Mouse (Mus musculus): Measurements from ENCODE around the gene S1pr2.
"Not testable (repeated sequence)": the region's sequence is repeated elsewhere in the genome, so short reads cannot be mapped to it uniquely, and the experiment has no call there.

S1pr2 gene

DNA sequence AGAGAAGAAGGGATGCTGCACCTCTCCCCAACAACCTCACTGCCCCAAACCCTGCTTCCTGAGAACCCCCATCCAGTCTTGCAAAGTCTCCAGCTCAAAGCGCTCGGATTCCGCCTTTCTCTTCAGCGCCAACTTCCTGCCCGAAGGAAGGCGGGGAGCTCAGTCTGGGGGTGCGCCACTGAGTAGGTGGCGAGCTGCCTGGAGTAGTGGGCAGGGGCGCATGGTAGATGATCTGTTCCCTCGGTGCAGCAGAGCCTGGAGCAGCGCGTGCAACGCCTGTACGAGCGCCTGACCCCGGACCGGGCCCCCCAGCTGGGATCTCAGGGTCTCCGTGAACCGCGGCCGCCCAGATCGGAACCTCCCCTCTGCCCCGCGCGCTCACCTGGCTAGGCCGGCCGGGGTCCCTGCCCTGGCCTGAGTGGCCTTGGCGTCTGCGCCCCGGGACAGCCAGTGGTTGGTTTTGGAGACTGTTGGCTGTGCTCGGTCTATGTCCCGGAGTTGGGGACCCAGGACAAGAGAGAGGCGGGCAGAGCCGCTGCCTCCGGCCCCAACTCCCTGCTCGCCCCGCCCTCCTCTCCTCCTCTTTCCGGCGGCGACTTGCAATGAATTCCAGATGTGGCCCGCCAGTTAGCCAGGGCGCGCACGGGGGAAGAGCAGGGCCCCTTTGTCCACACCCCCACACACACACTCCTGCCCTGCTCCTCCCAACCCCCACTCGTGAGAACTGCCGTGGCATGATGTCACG, at the start of gene S1pr2:
TSS of gene S1pr2 (minus strand) at position 566 of the 745 bp plus-strand sequence.
- peak; percentile 88 for DNase-seq

DNA sequence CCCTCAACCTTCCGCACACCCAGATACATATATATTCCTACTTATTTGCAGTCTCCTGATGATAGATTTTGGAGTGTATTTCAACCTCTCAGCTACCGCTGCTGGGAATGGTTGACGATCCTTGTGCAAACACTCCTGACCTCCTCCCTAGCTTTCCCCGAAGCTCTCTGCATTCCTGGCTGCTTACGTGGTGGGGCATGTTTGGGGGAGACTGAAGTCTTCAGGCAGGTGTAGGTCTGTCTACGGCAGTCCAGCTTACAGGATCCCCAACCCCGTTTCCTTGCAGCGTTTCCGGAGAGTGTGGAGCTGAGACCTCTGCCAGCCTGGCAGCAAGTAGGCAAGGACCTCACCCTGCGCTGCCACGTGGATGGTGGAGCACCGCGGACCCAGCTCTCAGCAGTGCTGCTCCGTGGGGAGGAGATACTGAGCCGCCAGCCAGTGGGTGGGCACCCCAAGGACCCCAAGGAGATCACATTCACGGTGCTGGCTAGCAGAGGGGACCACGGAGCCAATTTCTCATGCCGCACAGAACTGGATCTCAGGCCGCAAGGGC, 48.8 kb upstream of the S1pr2 start:
- DNase-seq: no peak

DNA sequence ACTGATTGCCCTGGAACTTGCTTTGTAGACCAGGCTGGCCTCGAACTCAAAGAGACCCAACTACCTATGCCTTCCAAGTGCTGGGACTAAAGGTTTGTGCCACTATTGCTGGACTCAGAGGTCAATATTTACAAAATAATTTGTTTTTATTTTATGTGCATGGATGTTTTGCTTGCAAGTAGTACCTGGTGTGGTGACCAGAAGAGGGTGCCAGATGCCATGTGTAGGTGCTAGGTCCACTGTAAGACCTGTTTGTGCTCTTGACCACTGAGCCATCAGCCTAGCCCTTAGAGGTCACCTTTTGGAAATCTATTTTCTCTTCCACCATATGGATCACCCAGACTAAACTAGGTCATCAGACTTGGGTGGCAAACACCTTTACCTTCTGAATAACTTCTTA, 46.1 kb upstream of the S1pr2 start:
- DNase-seq: no peak

DNA sequence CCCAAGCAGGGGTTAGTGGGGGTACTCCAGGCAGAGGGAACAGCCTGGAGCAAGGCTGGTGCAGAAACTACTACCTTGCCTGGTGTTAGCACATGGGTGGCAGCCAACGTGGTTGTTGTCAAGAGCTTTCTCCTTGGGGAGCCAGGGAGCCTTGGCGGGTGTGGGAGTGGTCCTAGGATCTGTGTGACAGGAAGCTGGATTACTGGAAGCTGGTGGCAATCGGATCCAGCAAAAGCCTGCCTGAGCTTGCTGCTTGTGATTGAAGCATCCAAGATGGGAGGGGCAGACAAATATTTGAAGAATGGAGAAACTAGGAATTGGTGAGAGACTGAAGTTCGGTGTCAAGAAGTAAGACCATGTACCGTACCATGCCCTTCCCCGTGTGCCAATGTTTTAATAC, 45.7 kb upstream of the S1pr2 start:
- no peak for DNase-seq

DNA sequence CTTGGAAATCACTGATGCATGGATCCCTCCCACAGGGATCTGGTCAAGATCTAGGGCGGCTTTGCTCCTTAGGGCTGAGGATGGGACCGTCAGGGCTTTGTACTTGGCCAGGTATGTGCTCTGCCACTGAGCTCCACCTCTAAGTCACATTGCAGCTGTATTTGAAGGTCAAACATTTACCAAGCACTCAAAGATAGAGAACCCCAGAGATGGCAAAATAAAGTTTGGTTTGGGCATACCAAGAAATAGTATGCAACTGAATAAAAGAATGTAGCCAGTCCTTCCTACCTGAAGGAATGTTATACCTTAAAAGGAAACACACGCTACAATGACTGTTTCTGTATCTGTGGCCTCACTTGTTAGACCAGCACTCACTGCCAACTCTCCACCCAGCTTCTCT, 44.8 kb upstream of the S1pr2 start:
- DNase-seq: no peak

DNA sequence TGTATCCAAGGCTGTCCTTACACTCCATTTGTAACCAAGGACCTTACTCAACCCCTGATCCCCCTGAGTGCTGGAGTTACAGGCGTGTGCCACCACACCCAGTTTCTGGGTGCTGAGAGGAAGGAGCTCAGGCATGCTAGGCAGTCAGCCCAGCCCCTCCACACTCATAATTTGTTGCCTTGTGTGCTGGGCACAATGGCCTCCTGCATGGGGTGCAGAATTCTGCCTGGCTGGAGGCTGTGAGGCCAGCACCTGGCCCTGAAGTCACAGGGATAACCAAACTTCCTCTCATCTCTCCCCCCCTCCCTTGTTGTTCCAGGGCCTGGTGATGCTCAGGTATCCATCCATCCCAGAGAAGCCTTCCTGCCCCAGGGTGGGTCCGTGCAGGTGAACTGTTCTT, 42.0 kb upstream of the S1pr2 start:
- DNase-seq: no peak

DNA sequence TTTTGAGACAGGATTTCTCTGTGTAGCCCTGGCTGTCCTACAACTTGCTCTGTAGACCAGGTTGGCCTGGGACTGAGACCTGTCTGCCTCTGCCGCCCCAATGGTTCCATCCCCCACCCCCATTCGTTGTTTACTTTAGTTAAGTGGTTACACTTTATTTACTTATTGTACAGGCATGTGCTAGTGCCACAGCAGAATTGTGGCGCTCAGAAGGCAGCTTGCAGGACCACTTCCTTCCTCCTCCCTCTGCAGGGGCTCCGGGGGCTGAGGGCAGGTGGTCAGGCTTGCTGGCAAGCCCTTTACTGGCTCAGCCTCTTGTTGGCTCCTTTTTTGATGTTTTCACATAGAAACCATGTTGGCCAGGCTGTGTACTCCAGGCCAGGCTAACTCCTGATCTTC, 40.6 kb upstream of the S1pr2 start:
- no peak for DNase-seq

DNA sequence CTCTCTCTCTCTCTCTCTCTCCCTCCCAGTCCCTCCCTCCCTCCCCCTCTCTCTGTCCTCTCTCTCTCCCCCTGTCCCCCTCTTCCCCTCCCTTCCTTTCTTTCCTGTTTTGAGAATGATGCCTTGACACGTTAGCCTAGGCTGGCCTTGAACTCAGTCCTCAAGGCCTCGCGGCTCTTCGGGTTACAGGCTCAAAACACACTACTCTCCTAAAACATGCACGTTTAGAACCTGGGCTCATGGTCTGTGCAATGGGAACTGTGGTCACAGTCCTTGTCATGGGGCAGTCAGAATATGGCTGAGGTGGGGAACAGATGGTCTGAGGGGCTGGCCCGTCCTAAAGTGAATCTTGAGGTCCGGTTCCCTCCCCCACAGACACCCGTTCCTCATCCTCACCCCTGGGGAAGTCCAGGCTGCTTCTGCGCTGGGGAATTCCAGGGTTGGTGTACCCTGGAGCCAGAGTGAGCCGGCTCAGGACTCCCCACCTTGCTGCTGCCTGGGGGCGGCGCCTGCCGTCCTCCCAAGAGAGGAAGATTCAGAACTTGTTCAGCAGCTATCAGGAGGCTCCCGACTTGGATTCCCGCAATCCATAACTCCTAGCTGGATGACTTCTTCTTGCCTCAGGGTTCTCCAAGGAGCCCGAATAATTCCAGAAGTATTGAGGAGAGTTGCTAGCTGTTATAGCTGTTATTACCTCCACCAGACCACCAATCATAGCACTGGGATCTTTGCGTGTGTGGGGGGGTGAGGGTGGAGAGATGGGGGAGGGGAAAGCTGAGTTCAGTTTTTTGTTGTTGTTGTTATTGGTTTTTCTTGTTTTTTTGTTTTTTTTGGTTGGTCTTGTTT, 40.0 kb upstream of the S1pr2 start:
- no peak for DNase-seq

DNA sequence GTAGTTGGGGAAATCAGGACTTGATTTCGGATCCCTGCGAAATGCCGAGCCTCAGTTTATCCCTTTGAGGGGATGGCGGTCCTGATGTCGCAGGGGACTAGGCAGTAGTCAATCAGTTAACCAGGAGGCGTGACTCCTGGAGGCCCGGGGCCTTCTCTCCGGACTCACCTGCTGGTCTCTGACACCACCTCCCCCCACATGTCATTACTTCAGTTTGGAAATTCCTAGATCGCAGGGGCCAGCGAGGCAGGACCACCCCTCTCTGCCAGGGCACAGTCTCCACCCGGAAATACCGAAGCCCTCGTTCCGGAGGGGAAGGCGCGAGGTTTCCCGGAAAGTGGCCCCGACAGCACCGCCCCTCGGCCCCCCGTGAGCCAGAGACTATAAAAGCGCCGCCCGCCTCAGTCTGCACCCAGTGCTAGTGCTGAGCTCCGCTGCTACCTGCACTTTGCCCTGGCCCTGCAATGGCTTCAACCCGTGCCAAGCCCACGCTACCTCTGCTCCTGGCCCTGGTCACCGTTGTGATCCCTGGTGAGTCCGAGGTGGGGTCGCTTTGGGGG, 39.1 kb upstream of the S1pr2 start, which contains the start of gene Icam1:
TSS of gene Icam1 (plus strand) at position 415 of the 560 bp plus-strand sequence.
- no peak for DNase-seq

DNA sequence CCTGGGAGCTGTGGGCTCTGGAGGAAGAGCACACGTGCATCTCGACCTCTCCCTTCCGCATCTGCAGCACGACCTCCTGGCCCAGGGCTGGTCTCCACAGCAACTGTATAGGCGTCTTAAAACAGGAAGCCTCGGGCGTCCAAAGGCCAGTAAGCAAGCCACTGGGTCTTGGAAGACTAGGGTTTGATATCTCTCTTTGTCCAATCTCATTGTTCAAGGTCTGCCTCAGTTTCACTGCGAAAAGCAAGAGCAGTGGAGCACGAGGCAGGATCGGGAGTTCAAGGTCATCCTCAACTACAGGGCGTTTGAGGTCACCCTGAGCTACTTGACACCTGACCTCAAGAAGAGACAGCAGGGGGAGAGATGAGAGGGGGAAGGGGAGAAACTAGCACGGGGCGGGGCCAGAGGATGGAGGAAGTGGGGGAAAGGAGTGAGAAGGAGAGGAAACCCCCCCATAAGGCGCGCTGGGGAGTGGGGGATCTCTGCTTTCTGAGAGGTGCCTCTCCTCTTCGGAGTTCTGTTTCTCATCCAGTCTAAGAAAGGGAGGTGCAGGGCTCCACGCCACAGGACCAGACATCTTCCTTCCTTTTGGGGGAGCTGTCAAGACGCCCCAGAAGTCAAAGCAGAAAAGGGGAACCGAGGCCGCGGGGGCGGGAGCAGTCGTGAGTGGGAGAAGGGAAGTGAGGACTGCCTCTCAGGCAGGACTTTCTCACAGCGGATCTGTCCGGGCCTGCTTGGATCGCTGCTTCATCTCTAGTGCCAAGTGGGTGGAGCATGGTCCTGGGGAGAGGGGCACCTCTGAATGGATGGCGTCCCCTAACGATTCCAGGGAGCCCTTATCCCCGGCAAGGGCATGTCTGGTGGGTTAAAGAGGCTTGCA, 38.4 kb upstream of the S1pr2 start:
- no peak for DNase-seq

DNA sequence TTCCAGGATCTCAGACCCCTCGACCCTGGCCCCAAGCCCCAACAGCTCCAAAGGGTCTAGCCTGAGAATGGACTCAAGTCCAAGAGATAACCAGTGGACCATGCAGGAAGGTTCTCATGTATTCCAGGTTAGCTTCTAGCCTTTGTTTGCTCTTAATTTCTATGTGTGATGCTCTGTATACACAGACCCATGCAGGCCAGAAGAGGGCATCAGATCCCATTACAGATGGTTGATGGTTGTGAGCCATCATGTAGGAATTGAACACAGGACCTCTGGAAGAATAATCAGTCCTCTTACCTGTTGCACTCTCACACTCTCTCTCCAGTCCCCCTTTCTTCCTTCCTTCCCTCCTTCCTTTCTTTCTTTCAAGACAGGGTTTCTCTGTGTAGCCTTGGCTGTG, 35.8 kb upstream of the S1pr2 start:
- DNase-seq: no peak

DNA sequence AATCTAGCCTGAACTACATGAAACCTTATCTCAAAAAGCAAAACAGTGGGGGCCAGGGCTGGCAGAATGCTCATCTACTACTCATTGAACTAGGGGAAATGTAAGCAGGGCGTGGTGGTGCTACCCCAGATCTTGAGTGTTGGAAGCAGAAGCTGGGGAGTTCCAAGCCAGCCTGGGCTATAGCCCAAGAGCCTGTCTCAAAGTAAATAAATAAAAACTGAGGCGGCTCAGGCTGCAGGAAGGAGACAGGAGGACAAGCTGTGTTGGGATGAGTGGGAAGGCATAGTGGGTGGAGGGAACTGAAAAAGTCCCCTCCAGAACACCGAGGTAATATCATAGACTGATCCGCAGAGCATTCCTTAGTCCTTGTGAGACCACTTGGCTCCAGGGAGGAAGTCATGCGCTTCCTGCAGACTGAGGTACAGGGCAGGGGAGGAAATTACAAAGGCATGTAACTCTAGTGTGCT, 35.3 kb upstream of the S1pr2 start:
- DNase-seq: no peak

DNA sequence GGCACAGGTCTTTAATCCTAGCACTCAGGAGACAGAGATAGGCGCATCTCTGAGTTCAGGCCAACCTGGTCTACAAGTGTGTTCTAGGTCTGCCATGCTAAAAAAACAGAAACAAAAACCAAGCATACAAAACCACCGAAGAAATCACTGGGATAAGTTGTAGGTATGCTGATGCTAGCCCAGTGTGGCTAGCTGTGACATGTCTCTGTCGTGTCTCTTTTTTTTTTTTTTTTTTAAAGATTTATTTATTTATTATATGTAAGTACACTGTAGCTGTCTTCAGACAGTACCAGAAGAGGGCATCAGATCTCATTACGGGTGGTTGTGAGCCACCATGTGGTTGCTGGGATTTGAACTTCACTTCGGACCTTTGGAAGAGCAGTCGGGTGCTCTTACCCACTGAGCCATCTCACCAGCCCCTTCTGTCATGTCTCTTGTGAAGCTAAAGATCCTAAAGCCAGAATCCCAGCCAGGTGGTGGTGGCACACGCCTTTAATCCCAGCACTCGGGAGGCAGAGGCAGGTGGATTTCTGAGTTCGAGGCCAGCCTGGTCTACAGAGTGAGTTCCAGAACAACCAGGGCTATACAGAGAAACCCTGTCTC, 34.5 kb upstream of the S1pr2 start:
- not testable (repeated sequence) for DNase-seq

DNA sequence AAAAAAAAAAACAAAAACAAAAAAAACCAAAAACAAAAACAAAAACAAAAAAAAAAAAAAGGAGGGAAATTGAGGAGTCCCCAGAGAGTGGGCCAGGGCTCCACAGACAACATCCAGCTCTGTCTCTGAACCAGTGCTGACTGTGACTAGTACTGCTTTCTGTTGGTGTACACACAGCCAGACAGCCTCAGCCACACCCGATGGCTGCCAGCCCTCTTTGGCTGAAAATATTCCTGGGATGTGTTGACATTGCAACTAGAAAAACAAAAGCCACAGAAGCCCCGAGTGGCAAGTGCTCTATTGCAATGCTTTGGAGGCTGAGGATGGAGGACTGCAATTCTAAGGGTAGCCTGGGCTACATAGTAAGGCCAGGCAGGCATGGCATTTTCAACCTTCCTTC, 33.8 kb upstream of the S1pr2 start:
- no peak for DNase-seq

DNA sequence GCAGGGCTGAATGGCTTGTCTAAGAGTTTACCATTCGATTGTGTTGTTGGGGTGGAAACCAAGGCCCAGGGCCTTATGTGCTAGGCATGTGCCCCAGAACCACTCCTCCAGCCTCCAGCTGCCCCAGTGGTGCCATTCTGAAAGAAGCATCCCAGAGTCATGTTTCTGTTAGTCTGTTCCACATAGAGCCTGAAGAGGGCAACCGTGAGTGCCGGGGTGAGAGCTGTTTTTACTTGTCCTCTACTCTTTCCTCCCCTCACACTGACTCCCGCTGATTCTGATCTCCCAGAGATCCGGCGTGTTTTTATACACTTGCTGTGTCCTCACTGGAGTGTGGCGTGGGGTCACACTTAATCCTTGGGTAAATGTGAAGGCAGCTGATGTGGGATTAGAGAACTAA, 31.4 kb upstream of the S1pr2 start:
- DNase-seq: no peak

DNA sequence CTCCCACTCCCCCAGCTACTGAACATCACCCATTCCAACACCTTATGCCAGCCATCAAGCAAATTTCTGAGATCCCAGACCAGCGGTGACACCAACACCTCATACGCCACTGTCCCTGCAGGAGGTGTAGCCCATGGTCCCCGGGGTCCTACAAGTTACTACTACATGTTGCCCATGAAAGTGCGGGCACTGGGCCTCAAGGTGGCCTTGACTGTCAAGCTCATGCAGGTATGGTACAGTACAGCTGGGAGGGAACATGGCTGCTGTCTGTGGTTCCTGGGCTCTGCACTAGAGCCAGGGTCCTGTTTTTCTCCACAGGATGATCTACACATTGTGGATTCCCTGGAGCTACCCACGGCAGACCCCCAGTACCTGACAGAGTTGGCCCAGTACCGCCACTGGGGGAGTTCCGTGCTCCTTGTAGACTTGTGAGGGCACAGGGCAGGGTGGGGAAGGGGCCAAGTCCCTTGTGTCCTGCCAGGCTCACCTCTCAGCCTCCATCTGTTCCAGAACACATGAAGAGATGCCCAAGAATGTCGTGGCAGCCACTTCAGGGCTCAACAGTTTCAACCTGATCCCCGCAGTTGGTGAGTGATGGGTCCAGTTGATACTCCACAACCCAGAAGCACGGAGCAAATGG, 30.9 kb upstream of the S1pr2 start:
- no peak for DNase-seq

DNA sequence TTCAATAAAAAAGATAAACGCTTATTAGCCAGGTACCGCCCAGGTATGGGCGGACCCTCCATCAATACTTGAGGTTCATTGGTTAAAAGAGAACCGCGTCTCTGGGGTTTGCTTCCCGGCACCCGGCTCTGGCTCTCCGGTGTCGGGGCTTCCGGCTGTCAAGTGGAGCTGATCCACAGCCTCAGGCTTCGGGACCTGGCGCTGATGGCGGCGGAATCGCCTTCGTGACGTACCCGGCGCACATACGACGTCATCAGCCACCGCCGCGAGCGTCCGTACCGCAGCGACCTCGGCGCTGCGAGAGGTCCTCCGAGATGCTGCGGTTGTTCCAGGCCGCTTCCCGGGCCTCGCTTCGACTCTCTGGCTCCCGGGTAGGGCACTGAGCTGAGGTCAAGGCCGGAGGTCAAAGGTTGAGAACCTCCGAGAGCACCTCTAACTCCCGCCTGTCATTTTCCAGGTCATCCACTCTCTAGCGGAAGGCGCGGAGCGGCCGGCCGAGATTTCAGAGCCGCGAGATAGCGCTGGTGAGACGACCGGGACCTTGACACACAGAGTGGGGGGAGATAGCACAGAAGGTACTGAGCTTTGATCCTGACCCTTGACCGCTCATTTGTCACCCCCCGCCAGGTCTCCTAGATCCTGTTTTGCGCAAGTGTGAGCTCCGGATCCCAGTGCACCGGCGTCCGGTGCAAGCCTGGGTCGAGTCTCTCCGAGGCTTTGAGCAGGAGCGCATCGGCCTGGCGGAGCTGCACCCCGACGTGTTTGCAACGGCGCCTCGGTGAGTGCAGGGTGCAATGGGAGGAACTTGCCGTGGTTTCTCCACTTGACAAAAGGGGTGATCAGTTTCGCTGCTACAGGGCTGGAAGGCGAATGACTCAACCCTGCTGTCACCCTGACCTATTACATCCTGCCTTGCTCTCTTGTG, 26.3 kb upstream of the S1pr2 start, which contains the start of gene Mrpl4:
TSS of gene Mrpl4 (plus strand) at position 112 of the 925 bp plus-strand sequence.
- peak; percentile 90 for DNase-seq

DNA sequence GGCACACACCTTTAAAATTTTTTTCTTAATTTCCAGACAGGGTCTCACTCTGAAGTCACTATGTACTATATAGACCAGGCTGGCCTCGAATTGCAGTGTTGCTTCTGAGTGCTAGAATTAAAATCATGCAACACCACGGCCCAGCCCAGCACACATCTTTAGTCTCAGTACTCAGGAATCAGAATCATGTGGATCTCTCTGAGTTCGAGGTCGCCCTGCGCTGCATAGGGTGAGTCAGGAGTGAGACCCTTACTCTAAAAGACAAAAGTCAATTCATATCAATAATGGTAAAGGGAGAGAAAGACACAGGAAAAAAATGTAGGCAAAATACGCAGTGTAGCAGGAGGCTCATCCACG, 25.7 kb upstream of the S1pr2 start:
- no peak for DNase-seq

DNA sequence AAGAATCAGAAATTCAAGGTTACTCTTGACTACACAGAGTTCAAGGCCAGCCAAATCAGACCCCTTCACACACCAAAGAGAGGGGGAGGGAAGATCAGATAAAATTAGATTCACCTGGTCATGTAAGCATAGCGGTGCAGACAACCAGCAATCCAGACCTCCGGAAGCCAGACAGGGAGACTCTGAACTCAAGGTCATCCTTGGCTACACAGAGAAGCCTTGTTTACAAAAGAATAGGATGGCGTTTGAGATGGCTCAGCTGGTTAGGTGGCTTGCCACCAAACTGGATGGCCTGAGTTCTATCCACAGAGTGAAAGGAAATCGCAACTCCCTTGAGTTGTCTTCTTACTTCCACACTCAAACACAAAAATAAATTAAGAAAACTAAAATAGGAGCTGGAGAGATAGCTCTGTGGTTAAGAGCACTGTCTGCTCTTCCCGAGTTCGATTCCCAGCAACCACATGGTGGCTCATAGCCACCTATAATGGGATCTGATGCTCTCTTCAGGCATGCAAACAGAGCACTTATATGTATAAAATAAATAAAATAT, 25.1 kb upstream of the S1pr2 start:
- DNase-seq: no peak

DNA sequence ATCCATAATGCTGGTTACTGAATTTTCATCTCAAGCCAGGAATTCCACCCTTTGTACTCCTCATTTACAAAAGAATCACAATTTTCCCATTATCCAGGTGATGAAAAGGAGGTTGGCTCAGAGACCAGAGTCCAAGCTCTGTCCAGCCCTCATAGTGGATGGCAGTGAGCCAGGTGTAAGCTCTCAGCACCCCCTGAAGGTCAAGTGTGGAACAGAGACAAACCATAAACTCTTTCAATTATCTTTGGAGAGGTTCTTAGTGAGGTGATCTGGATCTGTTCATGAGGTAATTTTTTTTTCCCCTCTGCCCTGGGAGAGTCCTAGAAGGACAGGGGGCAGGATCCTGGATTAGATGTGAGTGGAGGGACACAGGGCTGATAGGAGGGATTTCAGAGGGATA, 24.2 kb upstream of the S1pr2 start:
- DNase-seq: peak; percentile 46

All from retina, postnatal 1 day (tissue).